Mouse (Mus musculus): ENCODE results near the gene Rgp1.
"Not testable (repeated sequence)": the region's sequence is repeated elsewhere in the genome, so short reads cannot be mapped to it uniquely, and the experiment has no call there.

- not testable (repeated sequence) for TF ChIP-seq CTCF (conservative IDR thresholded peaks at IDR 0.05; ENCODE audit: insufficient read depth, insufficient read length, low read depth, low read length); POLR2A (IDR thresholded peaks at IDR 0.05; ENCODE audit: low read depth, low read length)
Measured at GRCm38 (mm10) chr4:43551854-43552253, 26.7 kb upstream of the Rgp1 start.
